Mouse (Mus musculus) thymus, postnatal 4 days (tissue): ENCODE results near the gene Gnao1.

Experiments
- DNase-seq: peaks from one replicate; pipeline ENCODE4 v3.0.0; 2021

The Gnao1 gene

DNA sequence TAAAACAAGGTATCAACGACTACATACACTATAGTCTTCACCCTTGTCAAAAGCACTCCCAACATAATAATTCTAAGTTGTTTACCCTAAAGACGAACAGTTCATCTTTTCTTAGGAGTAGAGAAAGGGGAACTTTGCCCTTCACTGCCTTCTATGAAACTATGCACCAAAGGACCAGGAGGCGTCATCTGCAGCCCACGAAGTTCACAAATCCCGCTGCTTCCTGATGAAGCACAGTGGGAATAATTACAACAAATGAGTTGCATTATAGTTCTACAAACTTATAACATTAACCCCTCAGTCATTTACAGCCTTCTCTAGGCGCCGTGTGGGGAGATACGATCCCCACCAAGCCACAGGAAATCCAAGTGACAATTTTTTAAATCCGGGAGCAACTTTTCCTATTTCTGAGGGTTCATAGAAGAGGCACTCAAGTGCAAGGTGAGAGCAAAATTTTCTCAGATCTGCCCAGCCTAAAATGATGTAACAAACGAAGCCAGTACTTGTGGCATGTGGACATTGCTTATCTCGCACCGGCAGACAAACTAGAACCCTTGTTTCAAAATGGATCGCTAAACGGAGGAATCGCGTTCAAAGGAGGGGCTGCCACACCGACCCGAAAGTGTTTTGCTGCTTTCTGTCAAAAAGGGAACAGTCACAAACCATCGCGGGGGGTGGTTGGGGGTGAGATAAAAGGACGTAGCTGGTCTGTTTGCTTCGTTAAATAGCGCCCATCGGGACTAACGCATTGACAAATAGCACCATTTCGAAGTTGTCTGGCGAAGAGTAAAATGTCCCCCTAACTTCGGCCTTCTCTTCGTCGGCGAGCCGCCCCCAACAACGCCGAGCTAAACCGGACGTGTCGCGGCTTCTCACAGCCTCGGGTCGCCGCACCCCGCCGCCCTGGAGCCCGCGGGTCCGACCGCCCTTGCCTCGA, 201.6 kb downstream of the Gnao1 start:
- DNase-seq, result peak; percentile 7

DNA sequence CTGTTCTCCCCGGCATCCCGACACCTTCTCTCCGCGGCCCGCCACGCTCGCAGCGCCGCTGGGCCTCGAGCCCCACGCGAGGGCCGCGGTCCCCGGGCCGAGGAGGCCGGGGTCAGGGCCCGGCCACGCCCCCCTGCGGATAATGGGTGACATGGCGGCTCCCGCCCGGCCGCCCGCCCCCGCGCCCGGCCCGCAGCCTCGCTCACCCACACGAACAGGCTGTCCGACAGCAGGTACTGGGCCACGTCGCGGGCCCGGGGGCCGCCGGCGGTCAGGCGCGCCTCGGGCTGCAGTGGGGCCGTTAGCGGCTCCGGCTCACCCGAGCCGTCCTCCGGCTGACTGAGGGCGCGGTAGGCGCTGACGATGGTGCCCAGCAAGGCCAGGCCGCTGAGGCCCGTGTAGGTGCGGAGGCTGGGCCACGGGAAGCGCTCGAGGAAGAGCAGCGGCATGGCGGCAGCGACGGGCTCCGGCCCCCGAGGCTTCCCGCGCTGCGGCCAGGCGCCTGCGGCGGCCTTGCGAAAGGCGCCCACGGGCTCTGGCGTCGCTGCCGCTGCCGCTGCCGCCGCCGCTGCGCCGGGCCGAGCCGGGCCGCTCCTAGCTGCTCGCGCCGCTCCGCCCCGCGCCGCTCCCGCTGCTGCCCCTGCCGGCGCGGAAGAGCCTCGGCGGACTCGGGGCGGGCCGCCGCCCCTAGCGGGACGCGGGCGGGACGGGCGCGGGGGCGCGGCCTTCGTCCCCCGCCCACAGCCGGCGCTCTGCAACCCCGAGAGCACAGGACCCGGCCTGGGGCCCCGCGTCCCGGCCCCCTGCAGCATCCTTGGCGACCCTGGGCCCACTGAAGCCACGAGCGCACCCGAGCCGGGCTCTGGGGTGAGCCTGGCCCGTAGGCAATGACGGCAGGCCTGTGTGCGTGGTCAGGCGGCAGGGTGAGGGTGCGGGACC, 202.5 kb downstream of the Gnao1 start, which contains the start of gene Amfr:
Gene Amfr (minus strand): TSS at position 830 of the 939 bp plus-strand sequence.
- peak; percentile 78 for DNase-seq

DNA sequence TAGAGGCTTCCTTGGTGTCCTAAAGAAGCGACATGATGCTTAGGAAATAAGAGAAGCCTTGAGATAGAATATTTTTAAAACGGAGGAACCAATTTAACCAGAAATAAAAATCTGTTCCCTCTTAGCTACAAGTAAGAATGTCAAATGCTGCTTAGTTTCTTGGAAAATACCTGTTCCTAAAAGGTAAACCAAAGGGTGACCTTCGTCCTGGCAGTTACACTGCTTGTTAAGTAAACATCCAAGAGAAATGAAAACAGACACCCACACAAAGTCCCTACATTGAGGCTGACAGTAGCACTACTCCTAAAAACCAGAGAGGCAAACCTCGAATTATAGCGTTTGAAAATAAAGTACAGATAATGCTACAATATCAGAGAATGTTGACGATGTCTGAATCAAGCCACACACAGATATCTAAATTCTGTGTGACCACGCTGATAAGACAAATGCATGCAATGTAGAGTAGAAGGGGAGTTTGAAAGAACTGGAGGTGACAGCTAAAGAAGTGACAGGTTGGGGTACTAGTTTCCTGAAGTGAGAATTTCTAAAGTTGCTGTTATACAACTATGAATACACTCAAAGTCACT, 203.4 kb downstream of the Gnao1 start:
- DNase-seq, result no peak
